Mouse (Mus musculus): ENCODE measurements around the gene Usb1. TPM values are rescaled to one million over a fixed set of nuclear protein-coding genes. Genes with fewer than 3 reads are reported as not detected.
A peak's percentile ranks its signal among the peaks of the same experiment; 100 is the strongest.
"Not testable (repeated sequence)": the region's sequence is repeated elsewhere in the genome, so short reads cannot be mapped to it uniquely, and the experiment has no call there.

The Usb1 gene
- polyA plus RNA-seq, 1 experiment from 2014 or later = 42.9 TPM

DNA sequence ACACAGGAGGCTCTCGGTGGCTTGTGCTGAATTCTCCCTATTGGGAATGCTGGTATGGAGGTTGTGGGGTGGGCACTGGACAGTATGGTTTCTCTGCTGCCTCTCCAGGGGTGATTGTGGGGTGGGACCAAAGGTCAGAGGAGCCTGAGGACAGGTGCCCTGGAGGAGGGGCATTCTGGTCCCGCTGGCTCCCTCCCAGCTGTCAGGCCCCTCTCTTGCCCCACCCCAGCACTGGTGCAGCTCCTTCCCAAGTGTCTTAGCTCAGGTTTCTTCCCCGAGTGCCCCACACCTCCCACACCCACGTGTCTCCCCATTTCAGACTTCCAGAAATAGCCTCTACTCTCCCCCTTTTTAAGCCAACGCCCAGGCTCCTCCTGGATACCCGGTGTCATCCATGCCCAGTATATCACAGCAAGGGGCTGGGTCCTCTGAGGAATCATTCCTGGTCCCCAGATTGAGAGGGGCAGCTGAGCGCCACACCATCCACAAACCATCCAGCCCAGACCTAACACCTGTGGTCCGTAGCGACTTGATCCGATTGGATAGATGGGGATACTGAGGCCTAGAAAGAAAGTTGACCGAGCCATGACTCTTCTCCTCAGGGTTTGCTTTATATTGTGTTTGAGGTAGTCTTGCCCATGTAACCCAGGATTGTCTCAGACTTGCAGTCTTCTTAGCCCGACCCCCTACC, 44.4 kb downstream of the Usb1 start:
- no peak overlapping the region for H3K27ac ChIP-seq

DNA sequence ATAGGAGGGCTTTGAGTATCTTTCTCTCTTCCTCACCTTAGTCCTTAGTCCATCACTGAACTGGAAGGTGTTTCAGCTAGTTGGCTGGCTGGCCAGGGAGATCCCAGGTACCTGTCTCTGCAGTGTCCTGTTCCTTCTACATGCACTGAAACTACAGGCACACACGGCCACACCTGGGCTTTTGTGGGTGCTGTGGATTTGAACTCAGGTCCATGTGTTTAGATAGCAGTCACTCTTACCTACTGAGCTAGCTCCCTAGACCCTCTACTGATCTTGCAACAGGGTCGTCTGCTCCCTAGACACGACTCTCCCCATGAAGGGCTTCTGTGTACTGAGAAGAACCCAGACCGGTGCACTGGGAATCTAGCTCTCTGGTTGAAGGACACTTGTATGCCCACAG, 45.0 kb downstream of the Usb1 start:
- DNase-seq (ENCODE audit: low spot score) = no peak
- no peaks in the 10 kb centered on the region for H3K36me3 ChIP-seq (ENCODE audit: insufficient read depth, low read length)
- H3K4me3 ChIP-seq (replicated peaks; ENCODE audit: low read depth, low read length) = no peak overlapping the region
- H3K4me1 ChIP-seq (replicated peaks; ENCODE audit: insufficient read depth, low read length) = 0 out of 2 replicates have a peak, but pooled peaks cover 7% of the 10 kb centered on the region
- no peaks in the 10 kb centered on the region for H3K9me3 ChIP-seq (replicated peaks; ENCODE audit: low read length)
- H3K4me2 ChIP-seq (ENCODE audit: low read length) = no peak overlapping the region
- TF ChIP-seq CTCF (IDR thresholded peaks at IDR 0.05; ENCODE audit: low read depth) = no peak
- no peak for ATAC-seq (replicated peaks; ENCODE audit: low FRiP score, low read depth)
- 86% methylated on average over 4 of the region's 4 CpGs for WGBS
- no peak overlapping the region for H3K27ac ChIP-seq
- H3K9ac ChIP-seq (ENCODE audit: low read depth, low read length) = no peak overlapping the region
- H3K27me3 ChIP-seq (ENCODE audit: insufficient read depth, low read length) = no peaks in the 10 kb centered on the region

More for the DNA sequence above, 44.4 kb downstream of the Usb1 start:
- TF ChIP-seq CTCF (IDR thresholded peaks at IDR 0.05; ENCODE audit: low read depth) = no peak
- no peaks in the 10 kb centered on the region for H3K27me3 ChIP-seq (ENCODE audit: insufficient read depth, low read length)
- H3K9ac ChIP-seq (ENCODE audit: low read depth, low read length) = no peak overlapping the region
- no peaks in the 10 kb centered on the region for H3K9me3 ChIP-seq (replicated peaks; ENCODE audit: low read length)
- H3K4me2 ChIP-seq (ENCODE audit: low read length) = no peak overlapping the region
- no peaks in the 10 kb centered on the region for H3K36me3 ChIP-seq (ENCODE audit: insufficient read depth, low read length)
- ATAC-seq (replicated peaks; ENCODE audit: low FRiP score, low read depth) = no peak
- 0 out of 2 replicates have a peak, but pooled peaks cover 7% of the 10 kb centered on the region for H3K4me1 ChIP-seq (replicated peaks; ENCODE audit: insufficient read depth, low read length)
- no peak overlapping the region for H3K4me3 ChIP-seq (replicated peaks; ENCODE audit: low read depth, low read length)
- DNase-seq (ENCODE audit: low spot score) = no peak
- WGBS = 69% methylated on average over 12 of the region's 12 CpGs

DNA sequence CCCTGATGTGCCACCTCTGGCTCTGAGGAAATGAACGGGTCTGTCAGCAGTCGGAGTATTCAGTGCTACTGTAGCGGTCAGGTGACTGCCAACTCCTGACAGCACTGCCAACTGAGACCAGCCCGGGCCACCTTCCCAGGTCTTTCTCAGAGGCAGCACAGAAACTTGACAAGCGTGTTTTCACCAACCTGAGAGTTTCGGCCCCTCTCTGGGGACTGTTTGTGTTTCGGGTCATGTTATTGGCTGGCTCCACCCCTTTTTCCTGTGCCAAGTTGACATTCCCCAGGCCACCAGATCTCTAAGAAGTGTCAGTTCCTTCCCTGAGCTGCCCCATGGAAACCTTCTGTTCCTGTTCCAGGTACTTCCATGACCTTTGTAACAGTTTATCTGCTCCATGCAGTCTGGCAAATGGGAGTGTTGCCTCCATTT, 45.8 kb downstream of the Usb1 start:
- Histone ChIP-seq H3K27me3 (ENCODE audit: insufficient read depth, low read length) (no peaks in the 10 kb centered on the region), H3K9me3 (replicated peaks; ENCODE audit: low read length) (no peaks in the 10 kb centered on the region), H3K4me2 (ENCODE audit: low read length) (no peak overlapping the region), H3K9ac (ENCODE audit: low read depth, low read length) (no peak overlapping the region), H3K4me3 (replicated peaks; ENCODE audit: low read depth, low read length) (no peak overlapping the region), H3K4me1 (replicated peaks; ENCODE audit: insufficient read depth, low read length) (0 out of 2 replicates have a peak, but pooled peaks cover 7% of the 10 kb centered on the region), H3K36me3 (ENCODE audit: insufficient read depth, low read length) (no peaks in the 10 kb centered on the region), H3K27ac (peak overlapping the region; percentile 28; the same call in 1 of the 2 replicates)
- peak; percentile 14 for DNase-seq (ENCODE audit: low spot score)
- WGBS = 12% methylated on average over 7 of the region's 7 CpGs
- TF ChIP-seq CTCF (IDR thresholded peaks at IDR 0.05; ENCODE audit: low read depth) = no peak
- peak; percentile 45; the same call in 1 of the 2 replicates for ATAC-seq (replicated peaks; ENCODE audit: low FRiP score, low read depth)

DNA sequence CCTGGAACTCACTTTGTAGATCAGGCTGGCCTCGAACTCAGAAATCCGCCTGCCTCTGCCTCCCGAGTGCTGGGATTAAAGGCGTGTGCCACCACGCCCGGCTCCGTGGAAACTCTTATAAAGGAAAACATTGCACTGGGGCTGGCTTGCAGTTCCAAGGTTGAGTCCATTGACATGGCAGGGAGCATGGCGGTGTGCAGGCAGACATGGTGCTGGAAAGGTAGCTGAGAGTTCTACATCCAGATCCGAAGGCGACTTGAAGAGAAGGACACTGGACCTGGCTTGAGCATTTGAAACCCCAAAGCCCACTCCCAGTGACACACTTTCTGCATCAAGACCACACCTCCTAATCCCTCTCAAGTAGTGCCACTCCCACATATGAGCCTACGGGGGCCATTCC, 46.8 kb downstream of the Usb1 start:
- H3K4me3 ChIP-seq (replicated peaks; ENCODE audit: low read depth, low read length); H3K36me3 ChIP-seq (ENCODE audit: insufficient read depth, low read length); H3K9me3 ChIP-seq (replicated peaks; ENCODE audit: low read length); H3K4me2 ChIP-seq (ENCODE audit: low read length); ATAC-seq (replicated peaks; ENCODE audit: low FRiP score, low read depth); H3K27me3 ChIP-seq (ENCODE audit: insufficient read depth, low read length); DNase-seq (ENCODE audit: low spot score); H3K9ac ChIP-seq (ENCODE audit: low read depth, low read length); H3K27ac ChIP-seq; H3K4me1 ChIP-seq (replicated peaks; ENCODE audit: insufficient read depth, low read length): not testable (repeated sequence)
- 96% methylated on average over 11 of the region's 11 CpGs for whole genome bisulfite sequencing

DNA sequence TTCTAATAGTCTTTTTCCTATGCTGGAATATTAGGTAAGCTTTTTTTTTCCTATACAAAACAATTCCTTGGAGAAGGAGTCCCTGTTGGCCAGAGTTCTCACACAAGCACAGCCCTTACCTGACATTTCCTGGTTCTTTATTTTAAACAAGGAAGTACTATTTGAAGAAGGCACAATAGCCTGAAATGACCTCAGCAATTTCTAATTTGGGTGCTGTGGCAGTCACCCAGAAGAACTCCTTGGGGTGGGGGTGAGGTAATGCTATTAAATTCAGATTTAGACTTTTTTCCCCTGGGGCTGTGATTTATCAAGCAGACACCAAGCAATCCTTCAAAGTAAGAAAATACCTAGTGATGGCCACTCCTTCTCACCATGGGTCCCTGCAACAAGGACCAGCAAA, 48.9 kb downstream of the Usb1 start:
- no peak overlapping the region for H3K27ac ChIP-seq
- no peaks in the 10 kb centered on the region for H3K36me3 ChIP-seq (ENCODE audit: insufficient read depth, low read length)
- 0 out of 2 replicates have a peak, but pooled peaks cover 7% of the 10 kb centered on the region for H3K4me1 ChIP-seq (replicated peaks; ENCODE audit: insufficient read depth, low read length)
- H3K9me3 ChIP-seq (replicated peaks; ENCODE audit: low read length) = no peaks in the 10 kb centered on the region
- H3K4me2 ChIP-seq (ENCODE audit: low read length) = no peak overlapping the region
- no peak overlapping the region for H3K4me3 ChIP-seq (replicated peaks; ENCODE audit: low read depth, low read length)
- no peaks in the 10 kb centered on the region for H3K27me3 ChIP-seq (ENCODE audit: insufficient read depth, low read length)
- ATAC-seq (replicated peaks; ENCODE audit: low FRiP score, low read depth) = no peak
- H3K9ac ChIP-seq (ENCODE audit: low read depth, low read length) = no peak overlapping the region
- TF ChIP-seq CTCF (IDR thresholded peaks at IDR 0.05; ENCODE audit: low read depth) = no peak
- DNase-seq (ENCODE audit: low spot score) = no peak

DNA sequence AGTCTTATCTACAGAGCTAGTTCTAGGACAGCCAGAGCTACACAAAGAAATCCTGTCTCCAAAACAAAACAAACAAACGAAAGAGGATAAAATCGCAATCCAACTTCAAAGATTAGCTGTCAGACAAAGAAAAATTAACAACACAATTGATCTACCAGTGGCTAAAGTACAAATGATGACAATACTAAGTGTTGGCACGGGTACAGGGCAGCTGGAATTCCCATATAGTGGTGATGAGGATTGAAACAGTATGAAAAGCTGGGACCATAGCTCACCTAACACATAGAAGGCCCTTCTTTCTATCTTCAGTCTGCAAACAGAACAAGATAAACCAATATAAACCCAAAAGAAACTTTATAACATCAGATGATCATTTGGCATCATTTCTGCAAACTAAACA, 49.5 kb downstream of the Usb1 start:
- TF ChIP-seq CTCF (IDR thresholded peaks at IDR 0.05; ENCODE audit: low read depth) = no peak
- Histone ChIP-seq H3K27ac (no peak overlapping the region), H3K36me3 (ENCODE audit: insufficient read depth, low read length) (no peaks in the 10 kb centered on the region), H3K27me3 (ENCODE audit: insufficient read depth, low read length) (no peaks in the 10 kb centered on the region), H3K9ac (ENCODE audit: low read depth, low read length) (no peak overlapping the region), H3K4me3 (replicated peaks; ENCODE audit: low read depth, low read length) (no peak overlapping the region), H3K9me3 (replicated peaks; ENCODE audit: low read length) (no peaks in the 10 kb centered on the region), H3K4me2 (ENCODE audit: low read length) (no peak overlapping the region), H3K4me1 (replicated peaks; ENCODE audit: insufficient read depth, low read length) (0 out of 2 replicates have a peak, but pooled peaks cover 7% of the 10 kb centered on the region)
- WGBS = 80% methylated on average over 3 of the region's 3 CpGs
- no peak for ATAC-seq (replicated peaks; ENCODE audit: low FRiP score, low read depth)
- DNase-seq (ENCODE audit: low spot score) = no peak

DNA sequence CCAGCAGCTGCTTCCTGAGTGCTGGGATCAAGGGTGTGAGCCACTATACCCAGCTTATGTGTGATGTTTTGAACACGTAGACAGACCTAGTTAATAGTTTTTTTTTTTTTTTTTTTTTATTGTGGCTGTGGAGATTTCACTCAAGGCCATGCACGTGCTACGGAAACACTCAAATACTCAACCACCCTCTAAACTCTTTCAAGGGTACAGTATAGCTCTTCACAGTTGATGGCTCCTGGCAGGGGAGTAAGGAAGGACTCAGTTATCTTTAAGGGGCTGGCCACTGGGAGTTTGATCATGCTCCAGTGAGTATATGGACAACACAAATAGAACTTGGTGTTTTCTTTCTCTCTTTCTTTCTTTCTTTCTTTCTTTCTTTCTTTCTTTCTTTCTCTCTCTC, 52.4 kb downstream of the Usb1 start:
- Histone ChIP-seq H3K9me3 (replicated peaks; ENCODE audit: low read length) (no peaks in the 10 kb centered on the region), H3K27ac (no peak overlapping the region), H3K4me2 (ENCODE audit: low read length) (no peak overlapping the region), H3K9ac (ENCODE audit: low read depth, low read length) (no peak overlapping the region), H3K36me3 (ENCODE audit: insufficient read depth, low read length) (no peaks in the 10 kb centered on the region), H3K4me3 (replicated peaks; ENCODE audit: low read depth, low read length) (no peak overlapping the region), H3K4me1 (replicated peaks; ENCODE audit: insufficient read depth, low read length) (no peaks in the 10 kb centered on the region), H3K27me3 (ENCODE audit: insufficient read depth, low read length) (no peaks in the 10 kb centered on the region)
- TF ChIP-seq CTCF (IDR thresholded peaks at IDR 0.05; ENCODE audit: low read depth) = no peak
- DNase-seq (ENCODE audit: low spot score) (no peak), ATAC-seq (replicated peaks; ENCODE audit: low FRiP score, low read depth) (no peak)
- WGBS = 51% methylated on average over 3 of the region's 3 CpGs
